Mouse (Mus musculus) G1E (cell line): ENCODE data around the gene Izumo1.

Experiments used
- CTCF ChIP-seq: IDR thresholded peaks from 2 replicates; pipeline ENCODE4 v1.5.1; 2012; ENCODE audit warnings: low read depth, low read length, inconsistent platforms, mixed read lengths
- GATA1 ChIP-seq: IDR thresholded peaks from 2 replicates; pipeline ENCODE4 v1.6.1; 2012; ENCODE audit warnings: borderline replicate concordance, low read length, inconsistent platforms, mixed read lengths
- GATA2 ChIP-seq: IDR thresholded peaks from 2 replicates; pipeline ENCODE4 v1.6.1; 2012; ENCODE audit warnings: low read depth, low read length, inconsistent platforms, borderline replicate concordance
- POLR2AphosphoS5 ChIP-seq: IDR thresholded peaks from 2 replicates; pipeline ENCODE4 v1.6.1; 2012; ENCODE audit warnings: low read depth, low read length, inconsistent platforms; ENCODE audit not compliant: insufficient replicate concordance
- TAL1 ChIP-seq: conservative IDR thresholded peaks from 2 replicates; pipeline ENCODE4 v1.6.1; 2012; ENCODE audit warnings: low read depth, low read length, inconsistent platforms, mixed read lengths

DNA sequence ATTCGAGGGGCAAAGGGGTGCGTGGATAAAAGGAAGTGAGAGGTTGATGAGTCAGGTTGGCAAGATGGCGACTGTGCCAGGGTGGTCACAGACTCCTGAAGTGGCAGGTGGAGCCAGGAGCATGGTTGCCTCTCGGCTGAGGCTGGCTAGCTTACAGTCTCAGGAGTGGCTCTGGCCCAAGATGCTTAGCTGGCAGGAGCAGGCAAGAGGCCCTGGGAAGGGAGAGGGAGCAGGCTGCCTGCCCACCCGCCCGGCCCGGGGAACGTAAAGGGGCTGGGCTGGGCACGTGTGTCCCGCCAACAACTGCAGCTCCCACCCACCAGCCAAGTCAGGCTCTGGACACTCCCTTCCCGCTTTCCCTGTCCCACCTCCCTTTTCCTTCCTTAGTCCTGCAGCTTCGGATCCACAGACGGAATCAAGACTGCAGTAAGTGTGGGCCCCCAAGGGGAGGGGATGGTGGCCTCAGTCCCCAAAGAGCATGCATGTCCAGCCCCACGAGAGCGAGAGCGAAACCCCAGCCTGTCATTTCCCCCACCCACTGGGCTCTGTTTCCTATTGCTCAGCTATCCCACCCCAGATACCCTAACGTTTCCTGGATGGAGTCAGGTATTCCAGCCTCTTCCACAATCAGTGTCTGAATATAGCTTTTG is 19.9 kb downstream of the Izumo1 start:
- no peak for TF ChIP-seq CTCF
- no peak for TF ChIP-seq GATA1
- no peak for TF ChIP-seq TAL1
- TF ChIP-seq POLR2AphosphoS5, result no peak
- no peak for TF ChIP-seq GATA2
